Mouse (Mus musculus): ENCODE results near the gene Snx6. TPM values are rescaled to one million over a fixed set of nuclear protein-coding genes. Genes with fewer than 3 reads are reported as not detected.

The Snx6 gene
- 11.8 and 12.7 TPM in 2 replicates for polyA plus RNA-seq (2012; rRNA removed; ENCODE audit: low replicate concordance)

DNA sequence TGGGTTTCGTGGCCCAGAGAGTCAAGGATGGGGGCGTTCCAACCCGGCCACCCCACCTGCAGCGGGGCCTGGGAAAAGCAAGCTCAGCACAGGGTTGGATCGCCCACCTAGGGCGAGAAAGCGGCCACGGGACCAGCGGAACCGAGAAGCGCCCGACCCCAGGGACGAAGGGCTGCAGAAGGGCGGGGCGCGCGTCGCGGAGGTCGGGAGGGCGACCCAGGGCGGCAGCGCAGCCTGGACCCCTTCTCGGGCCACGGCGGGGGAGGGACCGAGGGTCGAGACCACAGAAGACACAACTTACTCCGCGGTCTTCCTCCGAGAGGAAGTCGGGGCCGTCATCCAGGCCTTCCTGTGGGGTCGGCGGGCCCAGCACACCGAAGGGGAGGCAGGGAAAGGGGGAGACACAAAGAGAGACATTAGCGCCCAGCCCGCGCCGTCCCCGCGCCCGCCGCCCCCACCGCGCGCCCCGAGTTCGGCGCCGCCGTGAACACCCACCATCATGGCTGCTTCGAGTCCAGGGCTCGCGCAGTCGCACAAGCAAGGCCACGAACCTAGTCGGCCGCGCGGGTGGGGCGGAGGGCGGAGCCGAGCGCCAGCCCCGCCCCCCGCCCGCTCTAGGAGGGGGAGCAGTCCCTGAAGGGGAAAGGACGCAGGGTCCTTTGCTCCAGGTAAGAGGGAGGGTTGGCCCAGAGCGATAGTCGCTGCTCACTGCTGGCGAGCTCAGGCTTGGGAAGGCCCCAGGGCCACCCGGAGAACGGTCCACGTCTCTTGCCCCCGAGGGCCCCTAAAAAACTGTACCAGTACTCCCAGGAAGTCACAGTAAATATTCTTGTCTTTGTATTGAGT, at the start of gene Snx6:
Snx6 (minus strand) TSS at position 551 of the 846 bp plus-strand sequence.

Other genes with a start within 250 kb of the Snx6 start
- gene Sptssa, start 139.1 kb downstream of the Snx6 start, polyA plus RNA-seq (2012; rRNA removed; ENCODE audit: low replicate concordance): 110 and 236 TPM in 2 replicates
- 6.9 and 13.6 TPM in 2 replicates for gene Eapp, start 99.8 kb downstream of the Snx6 start, polyA plus RNA-seq (2012; rRNA removed; ENCODE audit: low replicate concordance)
- gene Cfl2, start 67.2 kb upstream of the Snx6 start, polyA plus RNA-seq (2012; rRNA removed; ENCODE audit: low replicate concordance): 0.68 and 1.8 TPM in 2 replicates
- not detected in 2 replicates for gene Gm20403, start 190.8 kb upstream of the Snx6 start, polyA plus RNA-seq (2012; rRNA removed; ENCODE audit: low replicate concordance)
- 0.55 and 0.64 TPM in 2 replicates for gene Baz1a, start 218.6 kb upstream of the Snx6 start, polyA plus RNA-seq (2012; rRNA removed; ENCODE audit: low replicate concordance)